Mouse (Mus musculus) myocyte (in vitro differentiated cells): ENCODE data around the gene Ptgr2. TPM values are rescaled to one million over a fixed set of nuclear protein-coding genes. Genes with fewer than 3 reads are reported as not detected.
A peak's percentile ranks its signal among the peaks of the same experiment; 100 is the strongest.

Experiments used
- H3K27me3 ChIP-seq: one replicate; pipeline ENCODE4 v1.6.1; 2011; ENCODE audit not compliant: control insufficient read depth, insufficient read depth, insufficient read length
- H3K36me3 ChIP-seq: one replicate; pipeline ENCODE4 v1.6.1; 2011; ENCODE audit not compliant: control insufficient read depth, insufficient read depth
- H3K4me2 ChIP-seq: one replicate; pipeline ENCODE4 v1.6.1; 2011; ENCODE audit warnings: low read depth, control low read depth
- H3K4me3 ChIP-seq: one replicate; pipeline ENCODE4 v1.5.1; 2011; ENCODE audit warnings: mild to moderate bottlenecking, control low read depth, moderate library complexity
- H3K79me2 ChIP-seq: one replicate; pipeline ENCODE4 v1.6.1; 2011; ENCODE audit not compliant: control insufficient read depth, insufficient read depth
- H3ac ChIP-seq: one replicate; pipeline ENCODE4 v1.6.1; 2011; ENCODE audit not compliant: control insufficient read depth, insufficient read length
- CEBPB ChIP-seq: IDR thresholded peaks from 2 replicates; pipeline ENCODE4 v1.6.1; 2011; ENCODE audit warnings: mild to moderate bottlenecking, moderate library complexity; ENCODE audit not compliant: poor library complexity, insufficient read depth, severe bottlenecking
- E2F4 ChIP-seq: IDR thresholded peaks from one replicate; pipeline ENCODE4 v1.6.1; 2011; ENCODE audit warnings: mild to moderate bottlenecking, control low read depth, moderate library complexity; ENCODE audit not compliant: insufficient read depth
- MAX ChIP-seq: IDR thresholded peaks from one replicate; pipeline ENCODE4 v1.6.1; 2011; ENCODE audit warnings: low read depth, mild to moderate bottlenecking, control low read depth
- MYOD1 ChIP-seq, 3 experiments: IDR thresholded peaks; one replicate each; pipeline ENCODE4 v1.6.1; 2011; ENCODE audit warnings: control low read depth in 2 of 3, low read depth in 2 of 3, mild to moderate bottlenecking in 2 of 3, moderate library complexity in 1 of 3; ENCODE audit not compliant: insufficient read length in 2 of 3, control insufficient read depth in 1 of 3
- MYOG ChIP-seq, 3 experiments: IDR thresholded peaks; one replicate each; pipeline ENCODE4 v1.6.1; 2011; ENCODE audit warnings: control low read depth in 2 of 3, low read depth in 2 of 3, mild to moderate bottlenecking in 2 of 3; ENCODE audit not compliant: insufficient read length in 2 of 3, control insufficient read depth in 1 of 3, insufficient read depth in 1 of 3
- POLR2A ChIP-seq: IDR thresholded peaks from one replicate; pipeline ENCODE4 v1.6.1; 2011; ENCODE audit warnings: low read depth, mild to moderate bottlenecking, control low read depth, moderate library complexity; ENCODE audit not compliant: insufficient read length
- POLR2AphosphoS2 ChIP-seq: IDR thresholded peaks from one replicate; pipeline ENCODE4 v1.6.1; 2011; ENCODE audit warnings: low read depth, control low read depth; ENCODE audit not compliant: insufficient read length
- REST ChIP-seq: IDR thresholded peaks from one replicate; pipeline ENCODE4 v1.6.1; 2011; ENCODE audit warnings: mild to moderate bottlenecking, control low read depth, moderate library complexity; ENCODE audit not compliant: insufficient read depth, insufficient read length
- SRF ChIP-seq: IDR thresholded peaks from one replicate; pipeline ENCODE4 v1.6.1; 2011; ENCODE audit warnings: low read depth; ENCODE audit not compliant: control insufficient read depth, insufficient read length
- TCF12 ChIP-seq: IDR thresholded peaks from one replicate; pipeline ENCODE4 v1.6.1; 2011; ENCODE audit warnings: mild to moderate bottlenecking, control low read depth; ENCODE audit not compliant: poor library complexity, insufficient read depth, severe bottlenecking
- TCF3 ChIP-seq: IDR thresholded peaks from one replicate; pipeline ENCODE4 v1.6.1; 2011; ENCODE audit warnings: low read depth, control low read depth; ENCODE audit not compliant: insufficient read length
- USF1 ChIP-seq: IDR thresholded peaks from one replicate; pipeline ENCODE4 v1.6.1; 2011; ENCODE audit warnings: low read depth, mild to moderate bottlenecking, control low read depth, moderate library complexity
- polyA plus RNA-seq: library from polyadenylated mRNA; unstranded; fragments of >200 nt; fragmentation: generic; extraction: Trizol; gene quantifications from one replicate; pipeline ENCODE4 v1.2.1, GENCODE M21; 2012; ENCODE audit warnings: missing spikeins

Ptgr2 gene
- polyA plus RNA-seq, 1 experiment = 40.4 TPM

DNA sequence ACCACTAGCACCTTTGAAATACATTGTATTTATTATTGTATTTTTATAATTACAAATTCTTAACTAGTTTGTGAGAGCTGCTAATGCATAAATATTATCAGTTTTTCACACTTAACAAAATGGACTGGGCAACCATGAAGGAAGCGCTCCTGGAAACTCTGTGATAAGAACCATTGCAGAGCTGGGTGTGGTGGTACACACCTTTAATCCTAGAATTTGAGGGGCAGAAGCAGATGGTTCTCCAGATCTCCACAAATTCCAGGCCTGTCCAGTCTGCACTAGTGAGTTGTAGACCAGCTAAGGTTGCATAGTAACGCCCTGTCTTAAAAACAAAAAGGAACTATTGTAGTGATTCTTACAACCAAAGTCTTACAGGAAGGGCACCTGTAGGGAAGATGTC lies 14.2 kb downstream of the Ptgr2 start:
- Histone ChIP-seq H3K36me3 (peaks cover 50% of the 10 kb centered on the region), H3ac (no peak overlapping the region), H3K4me2 (no peak overlapping the region), H3K27me3 (no peaks in the 10 kb centered on the region), H3K79me2 (no peaks in the 10 kb centered on the region), H3K4me3 (no peak overlapping the region)
- TF ChIP-seq USF1 (no peak), MYOG (IDR thresholded peaks at IDR 0.05; ENCODE audit: control insufficient read depth in 1 of 3, insufficient read depth in 1 of 3, insufficient read length in 2 of 3, low read depth in 2 of 3) (no peak), E2F4 (no peak), MYOD1 (IDR thresholded peaks at IDR 0.05; ENCODE audit: control insufficient read depth in 1 of 3, insufficient read length in 2 of 3, low read depth in 2 of 3) (no peak), CEBPB (no peak), REST (no peak), POLR2AphosphoS2 (no peak), TCF12 (no peak), TCF3 (no peak), POLR2A (no peak), SRF (no peak), MAX (no peak)

- no peak overlapping the region for H3K4me3 ChIP-seq
- no peaks in the 10 kb centered on the region for H3K27me3 ChIP-seq
- H3K79me2 ChIP-seq = no peaks in the 10 kb centered on the region
- no peak for TF ChIP-seq USF1
- no peak for TF ChIP-seq MAX
- no peak for TF ChIP-seq E2F4
- no peak overlapping the region for H3ac ChIP-seq
- peaks cover 41% of the 10 kb centered on the region for H3K36me3 ChIP-seq
- no peak overlapping the region for H3K4me2 ChIP-seq
Measured at GRCm38 (mm10) chr12:84304101-84304500, 19.1 kb downstream of the Ptgr2 start.

GRCm38 (mm10) chr12:84304554-84304953 lies 19.5 kb downstream of the Ptgr2 start:
- no peak for TF ChIP-seq MYOG (IDR thresholded peaks at IDR 0.05; ENCODE audit: control insufficient read depth in 1 of 3, insufficient read depth in 1 of 3, insufficient read length in 2 of 3, low read depth in 2 of 3)
- Histone ChIP-seq H3K79me2 (no peaks in the 10 kb centered on the region), H3ac (no peak overlapping the region), H3K4me2 (no peak overlapping the region), H3K4me3 (no peak overlapping the region), H3K36me3 (peaks cover 41% of the 10 kb centered on the region), H3K27me3 (no peaks in the 10 kb centered on the region)

DNA sequence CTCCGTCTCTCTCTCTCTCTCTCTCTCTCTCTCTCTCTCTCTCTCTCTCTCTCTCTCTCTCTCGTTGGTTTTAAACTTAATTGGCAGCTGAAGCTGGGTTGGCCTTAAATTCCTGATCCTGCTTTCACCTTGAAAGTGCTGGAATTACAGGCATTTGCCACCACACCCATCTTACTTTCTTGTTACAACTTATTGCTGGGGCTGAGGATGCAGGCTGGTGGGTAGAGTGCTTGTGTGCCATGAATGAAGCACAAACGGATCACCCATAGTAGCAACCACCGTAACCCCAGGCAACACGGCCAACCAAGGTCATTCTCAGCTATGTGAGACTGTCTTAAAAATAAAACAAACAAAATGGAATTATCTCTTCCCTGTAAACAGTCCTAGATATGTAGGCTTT lies 26.3 kb downstream of the Ptgr2 start:
- TF ChIP-seq MYOG (IDR thresholded peaks at IDR 0.05; ENCODE audit: control insufficient read depth in 1 of 3, insufficient read depth in 1 of 3, insufficient read length in 2 of 3, low read depth in 2 of 3) = no peak
- TF ChIP-seq CEBPB = no peak
- TF ChIP-seq TCF3 = no peak
- TF ChIP-seq USF1 = no peak
- no peak for TF ChIP-seq MYOD1 (IDR thresholded peaks at IDR 0.05; ENCODE audit: control insufficient read depth in 1 of 3, insufficient read length in 2 of 3, low read depth in 2 of 3)
- Histone ChIP-seq H3K36me3 (peaks cover 3% of the 10 kb centered on the region), H3K27me3 (no peaks in the 10 kb centered on the region), H3K4me3 (no peak overlapping the region), H3K79me2 (no peaks in the 10 kb centered on the region), H3ac (no peak overlapping the region), H3K4me2 (no peak overlapping the region)

- no peak for TF ChIP-seq CEBPB
- H3ac ChIP-seq = peak overlapping the region; percentile 30
Measured at GRCm38 (mm10) chr12:84316006-84316405, 31.0 kb downstream of the Ptgr2 start.

DNA sequence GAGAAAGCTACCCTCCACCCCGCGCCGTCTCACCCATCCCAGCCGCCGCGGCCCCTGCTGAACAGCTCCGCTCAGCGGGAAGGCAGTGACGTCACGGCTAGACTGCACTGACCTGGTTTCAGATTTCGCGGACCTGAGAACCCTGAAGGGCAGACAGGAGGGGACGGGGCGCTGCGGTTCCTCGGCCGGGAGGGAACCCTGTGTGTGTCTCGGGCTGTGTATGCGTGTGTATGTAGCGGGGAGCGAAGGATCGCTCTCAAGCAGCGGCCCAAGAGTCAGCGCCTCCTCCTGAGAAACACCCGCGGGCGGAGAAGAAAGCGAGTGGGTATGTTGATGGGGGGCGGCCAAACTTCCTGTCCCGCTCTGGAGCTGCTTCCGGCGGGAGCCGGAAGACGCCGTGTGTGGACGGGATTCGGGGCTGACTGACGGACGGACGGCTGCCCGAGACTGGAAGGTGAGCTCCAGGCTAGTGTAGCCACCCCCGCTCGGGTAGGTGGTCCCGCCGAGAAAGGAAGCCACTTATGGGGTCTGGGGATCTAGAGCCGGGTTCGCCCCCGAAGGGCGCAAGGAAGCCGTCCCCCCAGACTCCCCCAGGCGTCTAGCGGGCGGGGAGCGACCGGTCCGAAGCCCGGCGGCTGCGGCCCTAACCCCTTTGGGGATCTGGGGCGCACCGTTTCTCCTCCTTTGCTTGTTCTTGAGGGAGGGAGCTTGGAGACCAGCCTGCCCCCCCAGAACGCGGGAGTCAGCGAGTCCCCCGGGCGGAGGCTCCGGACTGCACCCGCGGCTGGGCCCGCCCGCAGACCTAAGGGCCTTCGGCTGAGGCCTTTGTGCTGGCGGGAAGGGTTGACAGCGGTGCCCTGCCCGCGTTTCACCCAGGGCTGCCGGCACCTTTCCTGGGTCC lies 31.9 kb downstream of the Ptgr2 start, which contains the start of gene Zfp410:
TSS of gene Zfp410 (plus strand) at position 132 of the 901 bp plus-strand sequence.
- Histone ChIP-seq H3K4me3 (peak within 1 kb of the TSS; percentile 96), H3K79me2 (peaks cover 48% of the 10 kb centered on the region), H3K4me2 (peak within 1 kb of the TSS; percentile 92), H3K27me3 (no peaks in the 10 kb centered on the region), H3K36me3 (no peaks in the 10 kb centered on the region), H3ac (peak within 1 kb of the TSS; percentile 30)
- TF ChIP-seq POLR2A (peak; percentile 74), TCF3 (no peak), POLR2AphosphoS2 (peak; percentile 87), CEBPB (no peak), USF1 (no peak), REST (peak; percentile 1), MYOD1 (IDR thresholded peaks at IDR 0.05; ENCODE audit: control insufficient read depth in 1 of 3, insufficient read length in 2 of 3, low read depth in 2 of 3) (peak in 1 of 3 experiments; percentile 22), E2F4 (peak; percentile 45), SRF (no peak), MYOG (IDR thresholded peaks at IDR 0.05; ENCODE audit: control insufficient read depth in 1 of 3, insufficient read depth in 1 of 3, insufficient read length in 2 of 3, low read depth in 2 of 3) (peak in 1 of 3 experiments; percentile 20), TCF12 (no peak), MAX (no peak)

More at GRCm38 (mm10) chr12:84316006-84316405, 31.0 kb downstream of the Ptgr2 start:
- Histone ChIP-seq H3K4me3 (peak overlapping the region; percentile 96), H3K27me3 (no peaks in the 10 kb centered on the region), H3K4me2 (peak overlapping the region; percentile 92), H3K79me2 (peaks cover 39% of the 10 kb centered on the region), H3K36me3 (no peaks in the 10 kb centered on the region)
